Mouse (Mus musculus): Measurements from ENCODE around the gene Fam107b.

Fam107b gene

GRCm38 (mm10) chr2:3739351-3739961 is 169.2 kb downstream of the Fam107b start:
- in situ Hi-C loops (cut with MseI, MboI): no loop called here

- in situ Hi-C loops (cut with MseI, MboI): no loop called here
Measured at GRCm38 (mm10) chr2:3740256-3740655, 170.0 kb downstream of the Fam107b start.

- in situ Hi-C loops (cut with MseI, MboI): no loop called here
Measured at GRCm38 (mm10) chr2:3740670-3741069, 170.4 kb downstream of the Fam107b start.

GRCm38 (mm10) chr2:3742519-3742918 is 172.2 kb downstream of the Fam107b start:
- in situ Hi-C loops (cut with MseI, MboI): no loop called here

- in situ Hi-C loops (cut with MseI, MboI): no loop called here
Measured at GRCm38 (mm10) chr2:3745041-3745440, 174.8 kb downstream of the Fam107b start.

GRCm38 (mm10) chr2:3745910-3746606 is 175.8 kb downstream of the Fam107b start:
- in situ Hi-C loops (cut with MseI, MboI): no loop called here

GRCm38 (mm10) chr2:3748714-3749503 is 178.6 kb downstream of the Fam107b start:
- in situ Hi-C loops (cut with MseI, MboI): no loop called here

GRCm38 (mm10) chr2:3749504-3750024 is 179.3 kb downstream of the Fam107b start:
- in situ Hi-C loops (cut with MseI, MboI): loop anchor here in 1 of 2 experiments (25.0 kb wide), 1 partner anchor 412 kb away; the partner anchor contains the start of genes Acbd7 and Rpp38

- in situ Hi-C loops (cut with MseI, MboI): loop anchor here in 1 of 2 experiments (25.0 kb wide), 1 partner anchor 413 kb away; the partner anchor contains the start of genes Acbd7 and Rpp38
Measured at GRCm38 (mm10) chr2:3750126-3750525, 179.8 kb downstream of the Fam107b start.

GRCm38 (mm10) chr2:3752365-3752764 is 182.1 kb downstream of the Fam107b start:
- in situ Hi-C loops (cut with MseI, MboI): loop anchor here in 1 of 2 experiments (25.0 kb wide), 1 partner anchor 415 kb away; the partner anchor contains the start of genes Acbd7 and Rpp38

- in situ Hi-C loops (cut with MseI, MboI): loop anchor here in 1 of 2 experiments (25.0 kb wide), 1 partner anchor 416 kb away; the partner anchor contains the start of genes Acbd7 and Rpp38
Measured at GRCm38 (mm10) chr2:3752893-3753292, 182.6 kb downstream of the Fam107b start.

GRCm38 (mm10) chr2:3753749-3754148 is 183.5 kb downstream of the Fam107b start:
- in situ Hi-C loops (cut with MseI, MboI): loop anchor here in 1 of 2 experiments (25.0 kb wide), 1 partner anchor 416 kb away; the partner anchor contains the start of genes Acbd7 and Rpp38

GRCm38 (mm10) chr2:3755936-3756335 is 185.6 kb downstream of the Fam107b start:
- in situ Hi-C loops (cut with MseI, MboI): loop anchor here in 1 of 2 experiments (25.0 kb wide), 1 partner anchor 419 kb away; the partner anchor contains the start of genes Acbd7 and Rpp38

GRCm38 (mm10) chr2:3758406-3758805 is 188.1 kb downstream of the Fam107b start:
- in situ Hi-C loops (cut with MseI, MboI): loop anchor here in 1 of 2 experiments (25.0 kb wide), 1 partner anchor 421 kb away; the partner anchor contains the start of genes Acbd7 and Rpp38

GRCm38 (mm10) chr2:3760234-3760836 is 190.0 kb downstream of the Fam107b start:
- in situ Hi-C loops (cut with MseI, MboI): loop anchor here in 1 of 2 experiments (25.0 kb wide), 1 partner anchor 423 kb away; the partner anchor contains the start of genes Acbd7 and Rpp38

- in situ Hi-C loops (cut with MseI, MboI): loop anchor here in 1 of 2 experiments (25.0 kb wide), 1 partner anchor 427 kb away; the partner anchor contains the start of genes Acbd7 and Rpp38
Measured at GRCm38 (mm10) chr2:3764136-3764535, 193.8 kb downstream of the Fam107b start.

- in situ Hi-C loops (cut with MseI, MboI): loop anchor here in 1 of 2 experiments (25.0 kb wide), 1 partner anchor 429 kb away; the partner anchor contains the start of genes Acbd7 and Rpp38
Measured at GRCm38 (mm10) chr2:3765957-3766783, 195.9 kb downstream of the Fam107b start.

- in situ Hi-C loops (cut with MseI, MboI): loop anchor here in 1 of 2 experiments (25.0 kb wide), 1 partner anchor 432 kb away; the partner anchor contains the start of genes Acbd7 and Rpp38
Measured at GRCm38 (mm10) chr2:3769260-3769659, 199.0 kb downstream of the Fam107b start.

- in situ Hi-C loops (cut with MseI, MboI): loop anchor here (10.0 to 25.0 kb wide), 2 partner anchors 225 to 433 kb away; partner anchors contain the start of genes Acbd7 (in 1 of the 2) and Rpp38 (in 1 of the 2)
Measured at GRCm38 (mm10) chr2:3769786-3770318, 199.6 kb downstream of the Fam107b start.

All from mouse trophoblast stem cell (cell line).